ENCODE assay signal across 16 mouse cellular contexts in the genomic region with DNA sequence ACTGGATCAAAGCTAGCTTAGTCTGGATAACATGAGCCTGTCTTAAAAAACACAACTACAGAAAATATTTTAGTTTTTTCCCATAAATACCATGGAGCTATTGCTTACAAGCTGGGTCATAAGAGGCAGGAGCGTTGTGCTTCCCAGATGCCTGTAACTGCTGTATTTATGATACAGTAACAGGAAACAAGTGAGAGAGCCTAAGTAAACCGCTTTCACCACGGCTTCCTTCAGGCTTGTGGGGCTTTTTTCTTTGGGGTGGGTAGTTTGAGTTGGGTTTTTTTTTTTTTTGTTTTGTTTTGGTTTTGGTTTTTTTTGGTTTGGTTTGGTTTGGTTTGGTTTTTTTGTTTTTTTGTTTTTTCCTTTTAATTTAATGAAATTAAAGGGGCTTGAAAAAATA.
"Had no signal": no experiment of that assay in that cellular context is flagged by ENCODE, and none has a peak within 500 bp of the region (broad histone marks: within the 10 kb centered on the region; RNA-seq: fewer than 3 reads in every experiment).

No protein-coding gene starts in this region.

- ATAC-seq: intestine, embryonic 15.5 days; lung, postnatal 0 days; midbrain, embryonic 16.5 days had no signal

- H3K4me2 ChIP-seq: intestine, embryonic 15.5 days; kidney, embryonic 15.5 days; limb, embryonic 12.5 days; midbrain, embryonic 12.5 days had no signal

- H3K4me1 ChIP-seq: intestine, embryonic 15.5 days; kidney, embryonic 15.5 days; midbrain, embryonic 12.5 days had no signal

- H3K9ac ChIP-seq: intestine, embryonic 15.5 days; kidney, embryonic 15.5 days; limb, embryonic 12.5 days; liver, embryonic 14.5 days; midbrain, embryonic 12.5 days had no signal

- H3K27ac ChIP-seq: intestine, embryonic 15.5 days; kidney, embryonic 15.5 days; limb, embryonic 12.5 days; liver, embryonic 14.5 days; midbrain, embryonic 12.5 days; stomach, postnatal 0 days had no signal

- DNase-seq: kidney, adult 2 months; kidney, postnatal 36 days; liver; lung, adult 2 months; lung, postnatal 36 days; right cerebral cortex, adult 18-20 months; right cerebral cortex, postnatal 25 days; thymus, postnatal 14 days had no signal

- H3K4me3 ChIP-seq: intestine, embryonic 15.5 days; kidney, embryonic 15.5 days; limb, embryonic 12.5 days; midbrain, embryonic 12.5 days had no signal

- H3K27me3 ChIP-seq: intestine, embryonic 15.5 days; kidney, embryonic 15.5 days; limb, embryonic 12.5 days; midbrain, embryonic 12.5 days had no signal

- H3K9me3 ChIP-seq: intestine, embryonic 15.5 days; kidney, embryonic 15.5 days; limb, embryonic 12.5 days; midbrain, embryonic 12.5 days had no signal
